Mouse (Mus musculus): ENCODE results near the gene Abcd3. TPM values are rescaled to one million over a fixed set of nuclear protein-coding genes. Genes with fewer than 3 reads are reported as not detected.

Abcd3 gene
- total RNA-seq, 1 experiment from 2014 or later, result 98.6 TPM

GRCm38 (mm10) chr3:121738742-121739342 lies 76.3 kb downstream of the Abcd3 start:
- no peak for DNase-seq

GRCm38 (mm10) chr3:121737901-121738300 lies 77.2 kb downstream of the Abcd3 start:
- DNase-seq, result no peak

DNA sequence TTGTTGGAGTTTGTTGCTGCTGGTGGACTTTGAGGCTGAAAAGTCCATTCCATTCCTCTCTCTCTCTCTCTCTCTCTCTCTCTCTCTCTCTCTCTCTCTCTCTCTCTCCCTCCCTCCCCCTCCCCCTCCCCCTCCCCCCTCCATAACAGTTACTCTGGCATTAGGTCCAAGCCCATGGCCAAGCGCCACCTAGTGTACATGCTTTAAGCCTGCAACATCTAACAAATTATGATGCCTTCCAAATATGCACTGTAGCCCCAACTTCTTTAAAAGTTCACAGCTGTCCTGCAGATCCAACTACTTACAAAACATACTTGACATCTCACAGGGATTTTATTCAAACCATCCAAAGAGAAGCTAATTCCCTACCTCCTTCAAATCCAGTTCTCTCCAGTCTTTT lies 77.6 kb downstream of the Abcd3 start:
- DNase-seq, result peak; percentile 39

- peak; percentile 79 for DNase-seq
Observed at GRCm38 (mm10) chr3:121736025-121736744, 78.9 kb downstream of the Abcd3 start.

DNA sequence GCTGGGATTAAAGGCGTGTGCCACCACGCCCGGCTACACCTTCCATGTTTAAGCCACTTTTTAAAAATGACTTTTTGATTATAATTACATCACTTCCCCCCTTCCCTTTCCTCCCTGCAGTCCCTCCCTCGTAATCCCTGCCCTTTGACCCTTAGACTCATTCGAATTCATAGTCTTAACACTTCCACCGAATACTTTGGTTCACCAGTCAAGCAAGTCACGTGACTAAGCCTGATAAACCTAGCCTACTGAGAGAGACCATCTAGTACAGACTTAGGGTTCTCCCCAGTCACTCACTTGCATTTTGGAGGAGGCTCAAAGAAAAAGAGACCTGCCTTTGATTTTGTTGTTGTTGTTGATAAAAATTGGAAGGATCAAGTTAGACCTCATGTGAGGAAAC lies 79.6 kb downstream of the Abcd3 start:
- no peak for DNase-seq

DNA sequence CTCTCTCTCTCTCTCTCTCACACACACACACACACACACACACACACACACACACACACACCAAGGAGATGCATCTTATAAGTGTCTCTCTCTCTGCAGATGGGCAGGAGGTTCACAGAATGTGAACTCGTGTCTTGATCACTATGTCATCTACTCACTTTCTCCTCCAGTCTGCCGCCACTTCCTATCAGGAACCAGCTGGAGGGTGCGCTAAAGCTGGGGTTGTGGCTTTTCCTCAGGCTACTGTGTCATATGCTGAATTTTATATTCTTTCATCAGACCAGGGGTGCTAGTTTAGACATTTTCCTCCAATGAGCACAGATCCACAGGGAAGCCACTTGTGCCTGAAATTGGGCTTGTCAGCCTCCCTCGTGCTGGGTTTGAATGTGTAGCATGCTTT lies 85.4 kb downstream of the Abcd3 start:
- no peak for DNase-seq

- DNase-seq, result no peak
Observed at GRCm38 (mm10) chr3:121725651-121726050, 89.5 kb downstream of the Abcd3 start.

GRCm38 (mm10) chr3:121724553-121724952 lies 90.5 kb downstream of the Abcd3 start:
- no peak for DNase-seq

DNA sequence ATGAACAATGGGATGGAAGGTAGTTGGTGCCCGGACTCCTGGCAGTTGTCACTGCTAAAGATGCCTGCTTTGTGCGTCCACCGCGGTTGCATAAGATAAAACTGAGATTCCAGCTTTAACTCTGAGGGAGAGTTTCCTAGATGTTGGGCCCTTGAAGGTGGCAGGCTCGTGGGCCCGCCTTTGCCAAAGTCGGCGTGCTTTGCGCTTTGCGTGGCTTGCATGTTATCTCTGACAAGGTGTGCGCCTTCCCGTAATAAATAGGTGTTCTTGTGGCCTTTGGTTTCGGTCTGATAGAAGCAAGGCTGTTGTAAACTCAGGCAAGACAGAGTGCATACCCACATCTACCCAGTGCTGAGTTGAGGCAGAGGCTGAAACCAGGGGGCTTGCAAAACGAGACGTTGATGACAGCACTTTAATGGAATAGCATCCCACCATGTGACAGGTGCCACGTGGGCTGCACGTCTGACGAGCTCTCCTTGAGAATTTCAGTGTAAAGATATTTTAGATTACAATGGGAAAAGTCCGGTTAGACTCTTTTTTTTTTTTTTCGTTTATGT lies 91.1 kb downstream of the Abcd3 start:
- no peak for DNase-seq

- DNase-seq, result peak; percentile 81
Observed at GRCm38 (mm10) chr3:121722971-121723844, 91.9 kb downstream of the Abcd3 start, which contains the start of gene F3. TSS of gene F3 (plus strand) at chr3:121723537.

DNA sequence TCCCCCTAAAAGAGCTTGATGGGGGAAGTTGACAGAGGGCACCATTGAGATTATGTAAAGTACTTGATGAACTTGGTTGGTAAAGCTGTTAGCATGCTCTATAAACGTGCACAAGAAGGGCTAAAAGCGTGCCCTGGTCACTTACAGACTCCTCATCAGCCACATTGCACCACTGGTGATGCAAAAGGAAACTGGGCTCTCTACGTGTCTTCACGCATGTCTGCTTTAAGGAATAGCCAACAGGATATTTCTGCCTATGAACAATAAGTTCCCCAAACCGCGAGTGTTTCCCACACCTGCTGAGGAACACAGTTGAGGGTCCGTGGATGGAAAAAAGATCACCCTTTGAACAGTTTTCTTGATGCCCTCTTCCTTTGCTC lies 93.4 kb downstream of the Abcd3 start:
- DNase-seq, result no peak

DNA sequence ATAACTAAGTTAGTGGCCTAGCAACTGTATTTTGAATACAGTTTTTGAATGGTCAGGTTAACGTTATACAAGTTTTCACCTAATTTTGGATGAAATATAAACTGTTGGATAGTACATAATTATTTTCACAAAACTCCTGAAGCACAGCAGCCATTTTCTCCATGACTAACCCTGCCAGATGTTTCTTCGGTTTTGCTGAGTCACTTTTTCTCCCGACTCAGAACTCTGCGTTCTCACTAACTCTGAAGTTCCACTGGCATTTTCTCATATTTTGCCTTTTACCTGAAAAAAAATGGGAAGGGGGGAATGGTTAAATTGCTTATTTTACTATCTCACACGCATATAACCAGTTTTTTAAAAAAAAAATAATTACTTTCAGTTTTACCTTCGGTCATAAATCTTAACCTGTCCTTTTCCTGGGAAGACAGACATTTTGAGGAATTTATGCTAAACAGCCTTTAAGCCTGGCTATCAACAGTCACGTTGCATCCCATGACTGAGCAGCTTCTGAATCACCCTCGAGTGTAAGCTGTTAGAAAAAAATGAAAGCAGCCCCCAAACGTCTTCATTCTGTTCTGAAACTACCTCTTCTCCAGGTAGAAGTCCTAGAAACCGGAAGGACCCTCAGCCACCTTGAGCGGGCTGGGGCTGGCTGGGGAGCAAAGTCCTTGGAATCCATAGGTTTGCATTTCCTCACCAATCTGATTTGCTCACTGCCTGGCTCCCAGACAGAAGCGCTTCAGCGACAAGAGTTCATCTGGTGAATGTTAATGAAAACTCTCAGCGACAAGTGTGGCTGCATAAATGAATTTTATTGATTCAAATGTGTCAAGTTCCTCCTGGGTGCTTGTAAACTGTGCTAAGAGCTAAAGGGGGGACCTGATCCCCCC lies 94.1 kb downstream of the Abcd3 start:
- no peak for DNase-seq

- DNase-seq, result no peak
Observed at GRCm38 (mm10) chr3:121719701-121720100, 95.4 kb downstream of the Abcd3 start.

GRCm38 (mm10) chr3:121718679-121719078 lies 96.4 kb downstream of the Abcd3 start:
- no peak for DNase-seq

DNA sequence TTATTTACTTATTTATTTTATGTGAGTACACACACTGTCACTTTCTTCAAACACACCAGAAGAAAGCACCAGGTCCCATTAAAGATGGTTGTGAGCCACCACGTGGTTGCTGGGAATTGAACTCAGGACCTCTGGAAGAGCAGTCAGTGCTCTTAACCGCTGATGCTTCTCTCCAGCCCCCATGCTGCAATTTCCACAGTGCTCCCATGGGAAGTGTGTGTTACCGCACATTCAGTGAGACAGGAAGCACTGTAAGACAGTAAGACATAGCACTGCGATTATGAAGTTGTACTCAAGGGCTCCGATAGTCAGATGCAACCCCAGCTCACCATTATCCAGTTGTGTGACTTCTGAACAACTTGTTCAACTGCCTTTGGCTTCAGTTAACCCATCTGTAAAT lies 98.6 kb downstream of the Abcd3 start:
- no peak for DNase-seq

DNA sequence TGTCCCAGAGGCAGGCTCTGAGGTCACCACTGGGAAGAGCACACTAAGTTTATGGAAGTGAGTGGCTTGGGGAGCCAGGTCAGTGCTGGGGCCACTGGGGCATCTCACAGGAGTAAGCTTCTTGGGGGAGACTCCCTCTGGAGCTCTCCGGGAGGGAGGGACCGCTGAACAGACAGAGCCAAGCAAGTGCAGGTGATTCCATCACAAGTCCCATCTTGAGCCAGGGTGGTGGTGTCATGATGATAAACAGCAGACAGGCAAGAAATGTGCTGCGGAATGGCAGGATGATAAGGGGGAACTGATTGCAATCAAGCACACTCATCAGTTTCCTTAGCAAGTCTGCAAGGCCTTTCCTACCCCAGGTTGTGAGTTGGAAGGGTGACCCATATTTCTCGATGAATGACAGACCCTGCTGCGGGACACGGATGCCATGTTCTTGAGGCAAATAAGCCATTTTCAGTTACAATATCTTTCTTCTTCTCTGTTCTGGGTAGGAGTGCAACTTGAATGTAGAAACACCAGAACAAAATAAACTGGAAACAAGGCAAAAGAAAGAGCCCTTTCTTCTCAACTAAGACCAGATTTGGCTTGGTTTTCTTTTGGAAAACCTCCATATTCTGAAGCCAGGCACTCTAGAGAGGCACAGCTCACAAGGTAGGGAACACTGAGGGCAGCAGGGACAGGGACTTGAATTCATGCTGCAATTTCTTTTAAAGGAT lies 99.2 kb downstream of the Abcd3 start:
- DNase-seq, result no peak

DNA sequence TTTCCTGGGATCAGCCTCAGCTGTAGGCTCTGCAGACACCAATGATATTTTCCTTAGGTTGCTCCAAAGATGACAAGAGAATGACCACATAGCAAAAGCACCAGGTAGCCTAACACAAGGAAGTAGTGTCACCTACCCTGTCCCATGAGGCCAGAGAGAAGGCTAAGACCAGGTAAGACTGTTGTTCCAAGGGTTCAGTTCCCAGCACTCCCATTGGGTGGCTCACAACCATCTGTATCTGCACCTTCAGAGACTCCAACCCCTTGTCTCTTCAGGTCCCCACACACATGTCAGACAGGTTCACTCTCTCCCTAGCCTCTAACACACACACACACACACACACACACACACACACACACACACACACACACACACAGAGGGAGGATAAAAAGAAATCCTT lies 99.8 kb downstream of the Abcd3 start:
- no peak for DNase-seq

DNA sequence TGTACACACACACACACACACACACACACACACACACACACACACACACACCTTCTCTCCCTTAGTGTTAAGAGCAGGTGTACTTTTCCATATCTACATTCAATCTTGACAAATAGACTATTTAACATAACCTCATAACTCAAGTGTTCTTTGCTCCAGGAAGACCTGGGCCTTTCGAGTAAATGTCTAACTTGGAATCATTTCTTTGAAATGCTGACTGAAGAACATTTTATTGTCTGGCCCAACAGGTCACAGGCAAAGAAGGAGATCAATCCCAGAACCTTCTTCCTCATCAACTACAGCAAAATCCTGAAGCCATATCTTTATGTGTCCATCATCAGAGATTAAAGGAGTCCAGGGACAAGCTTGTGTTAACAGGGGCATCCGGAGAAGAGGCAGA lies 100.6 kb downstream of the Abcd3 start:
- DNase-seq, result no peak

DNA sequence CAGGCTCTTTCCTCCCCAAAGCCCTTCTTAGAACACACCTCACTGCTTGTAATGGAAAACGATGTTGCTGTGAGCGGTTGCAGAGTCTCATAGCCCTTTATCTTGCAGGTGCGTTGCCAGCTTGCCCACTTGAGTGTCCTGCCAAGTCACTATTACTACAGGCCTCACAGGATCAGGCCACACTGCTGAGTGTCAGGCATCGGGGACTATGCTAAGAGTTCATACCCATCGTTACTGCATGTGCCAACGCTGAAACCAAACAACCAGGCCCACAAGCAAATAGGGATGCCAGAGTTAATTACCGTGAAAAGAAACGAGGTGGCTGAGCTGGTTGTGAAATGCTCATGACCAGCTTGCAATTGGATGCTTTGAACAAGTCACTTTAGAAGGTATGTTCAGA lies 101.3 kb downstream of the Abcd3 start:
- DNase-seq, result no peak

- peak; percentile 42 for DNase-seq
Observed at GRCm38 (mm10) chr3:121713151-121713701, 101.9 kb downstream of the Abcd3 start.

DNA sequence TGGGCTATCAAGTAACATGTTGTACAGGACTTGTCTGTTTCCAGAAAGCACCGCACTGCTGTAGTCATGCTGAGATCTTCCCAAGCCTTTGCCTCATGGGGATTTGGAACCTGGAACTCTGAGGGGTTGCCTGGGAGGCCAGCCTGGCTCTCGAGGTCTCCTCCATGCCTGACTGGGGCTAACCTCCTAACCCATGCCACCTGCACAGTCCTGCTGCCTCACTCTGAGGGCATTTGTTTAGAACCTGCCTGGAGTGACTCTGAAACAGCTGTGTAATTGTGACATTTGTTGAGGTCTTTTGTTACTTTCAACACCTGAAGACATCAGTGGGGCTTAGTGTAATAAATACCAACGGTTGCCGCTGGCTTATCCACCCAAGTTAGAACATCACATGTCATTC lies 102.9 kb downstream of the Abcd3 start:
- no peak for DNase-seq
